Mouse (Mus musculus): ENCODE measurements around the gene Ech1. TPM values are rescaled to one million over a fixed set of nuclear protein-coding genes. Genes with fewer than 3 reads are reported as not detected.

Ech1 gene
- 87.1 and 97.7 TPM in 2 replicates for polyA plus RNA-seq (2015; fragmentation: Nextera tagmentation; extraction: Ambion mirVana)

DNA sequence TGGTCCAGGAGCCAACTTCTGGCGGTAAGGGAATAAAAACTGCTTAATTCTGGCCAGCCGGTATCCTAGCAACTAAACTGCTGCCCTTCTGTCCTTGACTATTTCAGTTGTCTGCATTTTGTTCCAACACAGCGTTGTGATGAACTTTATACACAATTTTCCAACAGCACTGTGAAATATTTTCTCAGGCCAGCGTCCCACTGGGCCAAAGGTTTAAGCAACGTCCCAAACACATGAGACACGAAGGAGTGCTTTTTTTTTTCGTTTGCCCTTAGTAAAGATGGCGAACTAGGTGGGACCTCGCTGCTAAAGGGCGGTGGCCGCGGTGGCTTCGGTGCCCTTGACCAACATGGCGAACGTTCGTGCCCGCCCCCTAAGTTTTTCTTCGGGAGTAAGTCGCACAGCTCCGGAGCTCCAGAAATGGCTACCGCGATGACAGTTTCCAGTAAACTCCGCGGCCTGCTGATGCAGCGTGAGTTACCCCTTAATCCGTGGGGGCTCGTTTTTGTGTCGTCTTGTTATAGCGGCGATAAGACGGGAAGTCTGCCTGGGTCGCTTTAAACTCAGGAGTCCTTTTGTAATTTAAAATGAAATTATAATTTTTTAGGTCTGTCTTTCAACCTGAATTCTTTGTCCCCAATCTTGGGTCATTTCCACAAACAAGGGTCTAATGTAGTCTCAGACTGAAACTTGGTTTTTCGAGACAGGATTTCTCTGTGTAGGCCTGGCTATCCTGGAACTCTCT, at the start of gene Ech1:
Ech1 (plus strand) TSS at position 277 of the 745 bp plus-strand sequence.
- 2% methylated on average over 33 of the region's 33 CpGs for WGBS
- H3K9ac ChIP-seq (replicated peaks; ENCODE audit: low read depth, low read length): peak within 1 kb of the TSS; percentile 58
- H3K9me3 ChIP-seq (ENCODE audit: control insufficient read depth, low read length): no peaks in the 10 kb centered on the region
- H3K4me2 ChIP-seq (ENCODE audit: low read length): peak within 1 kb of the TSS; percentile 69
- peak within 1 kb of the TSS; percentile 79 for H3K27ac ChIP-seq (ENCODE audit: low read length)
- peak; percentile 87 for ATAC-seq
- H3K4me3 ChIP-seq (replicated peaks; ENCODE audit: low read length): peak within 1 kb of the TSS; percentile 47
- peaks cover 14% of the 10 kb centered on the region for H3K4me1 ChIP-seq (replicated peaks; ENCODE audit: control insufficient read depth, insufficient read depth, low read length)
- peaks cover 27% of the 10 kb centered on the region for H3K36me3 ChIP-seq (ENCODE audit: control insufficient read depth, insufficient read depth)
- H3K27me3 ChIP-seq (replicated peaks; ENCODE audit: control insufficient read depth, insufficient read depth, low read length): no peaks in the 10 kb centered on the region

DNA sequence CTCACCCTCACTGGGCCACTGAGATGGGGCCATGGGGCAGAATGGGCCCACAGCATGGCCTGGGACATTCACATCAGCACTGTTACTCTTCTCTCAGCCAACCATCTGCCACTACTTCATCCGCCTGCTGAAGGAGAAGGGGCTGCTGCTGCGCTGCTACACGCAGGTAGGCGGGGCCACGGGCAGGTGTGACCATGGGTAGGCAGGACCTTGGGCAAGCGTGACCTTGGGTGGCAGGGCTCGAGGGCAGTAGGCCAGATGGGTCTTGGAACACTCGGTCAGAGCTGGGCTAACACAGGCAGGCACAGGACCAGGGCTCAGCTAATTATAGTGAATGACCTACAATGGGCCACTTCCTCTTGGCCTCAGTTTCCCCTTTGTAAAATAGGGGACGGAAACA, 46.2 kb upstream of the Ech1 start:
- Histone ChIP-seq H3K9ac (replicated peaks; ENCODE audit: low read depth, low read length) (no peak overlapping the region), H3K4me3 (replicated peaks; ENCODE audit: low read length) (no peak overlapping the region), H3K27ac (ENCODE audit: low read length) (no peak overlapping the region), H3K27me3 (replicated peaks; ENCODE audit: control insufficient read depth, insufficient read depth, low read length) (no peaks in the 10 kb centered on the region), H3K36me3 (ENCODE audit: control insufficient read depth, insufficient read depth) (peaks cover 7% of the 10 kb centered on the region; the same call in 1 of the 2 replicates), H3K9me3 (ENCODE audit: control insufficient read depth, low read length) (no peaks in the 10 kb centered on the region), H3K4me2 (ENCODE audit: low read length) (no peak overlapping the region), H3K4me1 (replicated peaks; ENCODE audit: control insufficient read depth, insufficient read depth, low read length) (peaks cover 5% of the 10 kb centered on the region)
- WGBS: 90% methylated on average over 9 of the region's 9 CpGs
- no peak for ATAC-seq

DNA sequence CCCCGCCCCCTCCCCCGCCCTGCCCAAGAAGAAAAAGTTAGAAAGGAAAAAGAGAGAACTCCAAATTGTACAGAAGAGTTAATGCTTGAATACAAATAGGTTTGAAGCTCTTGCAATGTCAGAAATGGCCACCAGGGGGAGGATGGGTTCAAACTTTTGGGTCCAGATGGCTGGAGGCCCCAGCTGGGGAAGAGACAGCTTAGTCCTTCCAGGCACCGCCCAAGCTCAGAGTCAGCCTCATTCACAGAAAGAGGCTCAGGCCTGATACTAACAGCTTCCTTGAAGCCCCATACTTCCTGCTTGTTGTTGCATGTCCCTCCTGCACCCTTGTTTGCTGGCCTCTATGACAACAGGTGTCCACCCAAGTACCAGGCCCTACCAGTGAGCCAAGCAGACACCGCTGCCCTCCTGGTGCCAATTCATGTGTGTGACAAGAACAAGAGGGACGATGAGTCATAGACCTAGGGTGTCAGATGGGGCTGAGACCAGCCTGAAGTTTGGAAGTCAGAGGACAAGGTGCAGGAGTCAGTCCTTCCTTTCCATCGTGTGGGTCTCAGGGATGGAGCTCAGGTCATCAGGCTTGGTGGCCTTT, 44.9 kb upstream of the Ech1 start:
- H3K9ac ChIP-seq (replicated peaks; ENCODE audit: low read depth, low read length): no peak overlapping the region
- no peak overlapping the region for H3K4me3 ChIP-seq (replicated peaks; ENCODE audit: low read length)
- no peak overlapping the region for H3K4me2 ChIP-seq (ENCODE audit: low read length)
- 46% methylated on average over 6 of the region's 6 CpGs for WGBS
- H3K27me3 ChIP-seq (replicated peaks; ENCODE audit: control insufficient read depth, insufficient read depth, low read length): no peaks in the 10 kb centered on the region
- H3K36me3 ChIP-seq (ENCODE audit: control insufficient read depth, insufficient read depth): peaks cover 7% of the 10 kb centered on the region; the same call in 1 of the 2 replicates
- peak overlapping the region; percentile 32; the same call in 1 of the 2 replicates for H3K27ac ChIP-seq (ENCODE audit: low read length)
- ATAC-seq: peak; percentile 71
- no peaks in the 10 kb centered on the region for H3K9me3 ChIP-seq (ENCODE audit: control insufficient read depth, low read length)
- peaks cover 5% of the 10 kb centered on the region for H3K4me1 ChIP-seq (replicated peaks; ENCODE audit: control insufficient read depth, insufficient read depth, low read length)

DNA sequence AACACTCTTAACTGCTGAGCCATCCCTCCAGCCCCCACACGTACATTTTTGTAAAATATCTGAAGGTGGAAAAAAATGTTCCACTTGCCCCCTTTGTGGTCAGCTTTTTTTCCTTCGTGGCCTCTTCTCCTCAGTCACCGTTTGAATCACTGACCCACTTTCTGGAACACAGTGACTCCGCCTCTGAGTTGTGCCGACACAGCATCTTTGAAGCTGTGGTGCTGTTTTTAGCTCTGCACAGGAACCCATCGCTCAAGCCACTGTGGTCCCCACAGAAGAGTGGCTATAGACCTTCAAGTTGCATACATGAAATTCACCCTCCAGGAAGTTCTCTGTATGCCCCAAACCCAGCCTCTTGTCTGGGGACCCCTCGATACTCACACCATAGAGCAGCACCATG, 44.2 kb upstream of the Ech1 start:
- Histone ChIP-seq H3K9me3 (ENCODE audit: control insufficient read depth, low read length) (no peaks in the 10 kb centered on the region), H3K36me3 (ENCODE audit: control insufficient read depth, insufficient read depth) (peaks cover 7% of the 10 kb centered on the region; the same call in 1 of the 2 replicates), H3K27me3 (replicated peaks; ENCODE audit: control insufficient read depth, insufficient read depth, low read length) (no peaks in the 10 kb centered on the region), H3K27ac (ENCODE audit: low read length) (no peak overlapping the region), H3K4me2 (ENCODE audit: low read length) (no peak overlapping the region), H3K4me1 (replicated peaks; ENCODE audit: control insufficient read depth, insufficient read depth, low read length) (peaks cover 5% of the 10 kb centered on the region), H3K9ac (replicated peaks; ENCODE audit: low read depth, low read length) (no peak overlapping the region), H3K4me3 (replicated peaks; ENCODE audit: low read length) (no peak overlapping the region)
- ATAC-seq: no peak
- 75% methylated on average over 7 of the region's 7 CpGs for WGBS

DNA sequence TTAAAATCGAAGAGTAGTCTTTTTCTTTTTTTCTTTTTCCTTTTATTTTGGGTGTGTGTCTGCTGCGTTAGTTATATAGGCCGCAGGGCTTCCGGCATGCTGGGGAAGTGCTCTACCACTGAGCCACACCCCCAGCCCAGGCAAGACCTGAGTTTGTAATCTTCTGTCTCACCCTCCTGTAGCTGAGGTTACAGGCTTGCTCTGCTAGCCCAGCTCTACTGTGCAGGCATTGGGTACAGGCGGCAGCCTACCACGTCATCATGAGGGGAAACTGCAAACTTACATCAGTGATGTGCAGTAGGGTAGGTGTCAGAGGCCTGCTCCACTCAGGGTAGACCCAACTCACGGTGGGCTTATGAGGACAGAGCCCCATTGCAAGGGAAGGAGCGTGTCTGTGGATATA, 43.8 kb upstream of the Ech1 start:
- no peak for ATAC-seq
- no peak overlapping the region for H3K27ac ChIP-seq (ENCODE audit: low read length)
- no peaks in the 10 kb centered on the region for H3K9me3 ChIP-seq (ENCODE audit: control insufficient read depth, low read length)
- no peak overlapping the region for H3K4me2 ChIP-seq (ENCODE audit: low read length)
- H3K9ac ChIP-seq (replicated peaks; ENCODE audit: low read depth, low read length): no peak overlapping the region
- no peaks in the 10 kb centered on the region for H3K27me3 ChIP-seq (replicated peaks; ENCODE audit: control insufficient read depth, insufficient read depth, low read length)
- H3K36me3 ChIP-seq (ENCODE audit: control insufficient read depth, insufficient read depth): peaks cover 7% of the 10 kb centered on the region; the same call in 1 of the 2 replicates
- no peak overlapping the region for H3K4me3 ChIP-seq (replicated peaks; ENCODE audit: low read length)
- 88% methylated on average over 8 of the region's 8 CpGs for WGBS
- peaks cover 5% of the 10 kb centered on the region for H3K4me1 ChIP-seq (replicated peaks; ENCODE audit: control insufficient read depth, insufficient read depth, low read length)

DNA sequence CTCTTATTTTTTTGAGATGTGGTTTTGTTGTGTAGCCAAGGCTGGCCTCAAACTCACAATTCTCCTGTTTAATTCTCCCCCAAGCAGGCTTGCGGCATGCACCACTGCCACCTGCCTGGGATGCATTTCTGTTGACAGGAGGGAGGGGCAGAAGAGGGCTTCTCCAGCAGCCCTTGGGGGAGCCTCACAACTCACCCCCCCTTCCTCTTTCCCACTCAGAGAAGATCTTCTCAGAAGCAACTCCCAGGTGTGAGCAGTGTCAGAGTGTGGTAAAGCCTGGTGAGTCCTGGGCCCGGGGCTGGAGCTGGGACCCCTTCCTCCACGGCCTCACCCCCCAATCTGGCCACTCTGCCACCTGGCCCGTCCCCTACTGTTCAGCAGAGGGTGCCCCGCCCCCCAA, 39.9 kb upstream of the Ech1 start:
- H3K27me3 ChIP-seq (replicated peaks; ENCODE audit: control insufficient read depth, insufficient read depth, low read length): no peaks in the 10 kb centered on the region
- H3K36me3 ChIP-seq (ENCODE audit: control insufficient read depth, insufficient read depth): peaks cover 2% of the 10 kb centered on the region; the same call in 1 of the 2 replicates
- no peak overlapping the region for H3K9ac ChIP-seq (replicated peaks; ENCODE audit: low read depth, low read length)
- ATAC-seq: no peak
- H3K4me2 ChIP-seq (ENCODE audit: low read length): no peak overlapping the region
- no peak overlapping the region for H3K4me3 ChIP-seq (replicated peaks; ENCODE audit: low read length)
- 81% methylated on average over 5 of the region's 5 CpGs for WGBS
- no peak overlapping the region for H3K27ac ChIP-seq (ENCODE audit: low read length)
- no peaks in the 10 kb centered on the region for H3K9me3 ChIP-seq (ENCODE audit: control insufficient read depth, low read length)
- H3K4me1 ChIP-seq (replicated peaks; ENCODE audit: control insufficient read depth, insufficient read depth, low read length): peaks cover 4% of the 10 kb centered on the region

DNA sequence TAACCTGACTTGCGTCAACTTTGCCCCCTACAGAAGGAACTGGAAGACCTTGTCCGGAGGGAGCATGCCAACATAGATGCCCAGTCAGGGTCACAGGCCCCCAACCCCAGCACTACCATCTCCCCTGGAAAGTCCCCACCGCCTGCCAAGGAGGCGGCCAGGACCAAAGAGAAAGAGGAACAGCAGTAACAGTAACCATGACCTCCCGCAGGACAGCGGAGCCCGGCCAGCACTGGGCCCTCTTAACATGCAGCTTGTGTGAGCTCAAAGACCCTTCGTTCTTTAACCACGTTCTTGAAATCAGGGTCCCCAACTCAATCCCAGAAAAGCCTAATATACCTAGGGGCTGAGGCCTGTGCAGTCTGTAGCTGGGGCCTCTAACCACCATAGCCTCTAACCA, 37.1 kb upstream of the Ech1 start:
- Histone ChIP-seq H3K4me3 (replicated peaks; ENCODE audit: low read length) (no peak overlapping the region), H3K4me2 (ENCODE audit: low read length) (no peak overlapping the region), H3K27ac (ENCODE audit: low read length) (no peak overlapping the region), H3K9me3 (ENCODE audit: control insufficient read depth, low read length) (no peaks in the 10 kb centered on the region), H3K27me3 (replicated peaks; ENCODE audit: control insufficient read depth, insufficient read depth, low read length) (no peaks in the 10 kb centered on the region), H3K36me3 (ENCODE audit: control insufficient read depth, insufficient read depth) (peaks cover 2% of the 10 kb centered on the region; the same call in 1 of the 2 replicates), H3K4me1 (replicated peaks; ENCODE audit: control insufficient read depth, insufficient read depth, low read length) (no peaks in the 10 kb centered on the region), H3K9ac (replicated peaks; ENCODE audit: low read depth, low read length) (no peak overlapping the region)
- WGBS: 92% methylated on average over 9 of the region's 9 CpGs
- no peak for ATAC-seq

DNA sequence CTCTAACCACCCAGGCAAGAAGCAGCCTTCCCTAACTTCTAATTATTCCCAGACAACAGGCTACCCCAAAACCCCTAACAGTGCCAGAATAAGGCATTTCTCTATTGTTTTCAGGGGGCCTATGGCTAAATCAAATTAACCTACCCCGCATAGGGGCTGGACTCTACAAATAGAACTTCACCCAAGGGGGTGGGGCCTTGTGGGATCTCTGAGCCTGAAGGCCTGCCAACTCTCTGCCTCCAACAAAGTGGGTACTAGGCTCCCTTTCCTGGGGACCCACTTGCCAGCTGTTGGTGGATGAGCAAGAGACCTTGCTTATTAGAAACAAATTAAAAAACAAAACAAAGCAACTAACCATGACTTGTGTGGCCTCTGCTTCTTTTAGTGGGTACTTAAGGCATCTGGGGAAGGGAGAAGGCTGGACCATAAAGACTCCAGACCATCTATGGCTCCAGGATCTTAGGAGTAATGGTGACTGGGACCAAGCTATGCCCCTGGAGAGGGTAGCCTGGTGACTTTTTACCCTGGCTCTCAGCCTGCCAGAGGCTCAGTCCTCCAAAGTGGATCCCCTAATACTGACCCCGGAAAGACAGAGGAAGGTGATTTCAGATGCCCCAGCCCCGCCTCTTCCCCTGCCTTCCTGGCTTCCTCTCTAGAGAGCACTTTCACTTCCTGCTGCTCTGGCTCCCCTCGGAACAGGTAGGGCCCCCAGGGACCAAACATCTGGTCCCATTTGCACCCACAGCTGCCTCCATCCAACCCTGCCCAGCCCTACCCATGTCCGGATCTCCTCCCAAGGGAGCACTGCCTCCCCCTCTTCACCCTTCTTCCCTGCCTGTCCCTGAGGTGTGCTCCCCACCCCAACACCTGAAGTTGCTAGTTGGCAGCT, 36.5 kb upstream of the Ech1 start, which contains the start of gene Rinl:
Rinl (plus strand) TSS at position 663 of the 889 bp plus-strand sequence.
- Histone ChIP-seq H3K9ac (replicated peaks; ENCODE audit: low read depth, low read length) (no peak within 1 kb of the TSS), H3K4me1 (replicated peaks; ENCODE audit: control insufficient read depth, insufficient read depth, low read length) (no peaks in the 10 kb centered on the region)
- 83% methylated on average over 4 of the region's 5 CpGs for WGBS

DNA sequence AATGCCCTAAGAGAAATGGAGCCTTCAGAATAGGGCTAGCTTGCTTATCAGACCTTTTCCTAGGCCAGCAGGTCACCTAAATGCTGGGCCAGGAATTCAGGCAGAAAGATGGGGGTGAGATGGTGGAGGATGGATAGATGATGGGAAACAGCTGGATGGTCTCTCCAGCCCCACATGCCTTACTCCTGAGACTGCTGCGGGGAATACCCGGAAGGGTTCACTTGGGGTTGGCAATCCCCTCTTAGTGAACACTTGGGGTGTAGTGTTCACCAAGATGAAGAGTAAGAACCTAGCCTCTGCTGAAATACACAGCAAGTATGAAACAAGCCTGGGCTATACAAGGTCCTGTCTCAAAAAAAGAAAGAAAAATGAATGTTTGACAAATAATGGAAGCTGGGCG, 35.8 kb upstream of the Ech1 start:
- ATAC-seq: no peak
- Histone ChIP-seq H3K9me3 (ENCODE audit: control insufficient read depth, low read length) (no peaks in the 10 kb centered on the region), H3K4me1 (replicated peaks; ENCODE audit: control insufficient read depth, insufficient read depth, low read length) (no peaks in the 10 kb centered on the region), H3K9ac (replicated peaks; ENCODE audit: low read depth, low read length) (no peak overlapping the region), H3K4me3 (replicated peaks; ENCODE audit: low read length) (no peak overlapping the region), H3K27me3 (replicated peaks; ENCODE audit: control insufficient read depth, insufficient read depth, low read length) (no peaks in the 10 kb centered on the region), H3K4me2 (ENCODE audit: low read length) (no peak overlapping the region), H3K27ac (ENCODE audit: low read length) (no peak overlapping the region), H3K36me3 (ENCODE audit: control insufficient read depth, insufficient read depth) (peaks cover 2% of the 10 kb centered on the region; the same call in 1 of the 2 replicates)
- WGBS: 89% methylated on average over 3 of the region's 3 CpGs

More for the DNA sequence above, 36.5 kb upstream of the Ech1 start, which contains the start of gene Rinl:
- Histone ChIP-seq H3K4me2 (ENCODE audit: low read length) (no peak within 1 kb of the TSS), H3K27ac (ENCODE audit: low read length) (no peak within 1 kb of the TSS), H3K4me3 (replicated peaks; ENCODE audit: low read length) (no peak within 1 kb of the TSS), H3K9me3 (ENCODE audit: control insufficient read depth, low read length) (no peaks in the 10 kb centered on the region), H3K36me3 (ENCODE audit: control insufficient read depth, insufficient read depth) (peaks cover 2% of the 10 kb centered on the region; the same call in 1 of the 2 replicates), H3K27me3 (replicated peaks; ENCODE audit: control insufficient read depth, insufficient read depth, low read length) (no peaks in the 10 kb centered on the region)
- no peak for ATAC-seq
